Mouse (Mus musculus) limb, embryonic 11.5 days (tissue): ENCODE measurements around the gene Hist1h4c. TPM values are rescaled to one million over a fixed set of nuclear protein-coding genes. Genes with fewer than 3 reads are reported as not detected.
A peak's percentile ranks its signal among the peaks of the same experiment; 100 is the strongest.

Experiments used
- ATAC-seq: fragments of 200-750 bp; cut with Nextera tagmentation; 2 replicates; pipeline ENCODE4 v1.8.0; 2017; ENCODE audit warnings: low read depth; ENCODE audit not compliant: insufficient number of reproducible peaks, low FRiP score, low TSS enrichment
- DNase-seq: peaks from one replicate; pipeline ENCODE4 v3.0.0-alpha.2; 2015; ENCODE audit warnings: low spot score
- H3K27ac ChIP-seq: fragments of 300-500 bp; sonication (generic); replicated peaks from 2 replicates; pipeline ENCODE4 v1.5.1; 2014; ENCODE audit warnings: low read depth, mild to moderate bottlenecking, low read length
- H3K27me3 ChIP-seq: fragments of 300-500 bp; sonication (generic); 2 replicates; pipeline ENCODE4 v1.6.1; 2014; ENCODE audit warnings: mild to moderate bottlenecking, low read length, mixed read lengths; ENCODE audit not compliant: control insufficient read depth, insufficient read depth
- H3K36me3 ChIP-seq: fragments of 300-500 bp; sonication (generic); 2 replicates; pipeline ENCODE4 v1.6.1; 2014; ENCODE audit warnings: mild to moderate bottlenecking, low read length, moderate library complexity, mixed read lengths; ENCODE audit not compliant: control insufficient read depth, insufficient read depth
- H3K4me1 ChIP-seq: fragments of 300-500 bp; sonication (generic); 2 replicates; pipeline ENCODE4 v1.6.1; 2014; ENCODE audit warnings: low read length, mixed read lengths; ENCODE audit not compliant: control insufficient read depth, insufficient read depth
- H3K4me2 ChIP-seq: fragments of 300-500 bp; sonication (generic); 2 replicates; pipeline ENCODE4 v1.6.1; 2014; ENCODE audit warnings: low read depth, mild to moderate bottlenecking, moderate library complexity; ENCODE audit not compliant: severe bottlenecking
- H3K4me3 ChIP-seq: fragments of 300-500 bp; sonication (generic); 2 replicates; pipeline ENCODE4 v1.5.1; 2014; ENCODE audit warnings: low read depth, low read length
- H3K9ac ChIP-seq: fragments of 300-500 bp; sonication (generic); 2 replicates; pipeline ENCODE4 v1.6.1; 2014; ENCODE audit warnings: mild to moderate bottlenecking, low read length
- H3K9me3 ChIP-seq: fragments of 300-500 bp; sonication (generic); 2 replicates; pipeline ENCODE4 v1.6.1; 2016; ENCODE audit warnings: low read length; ENCODE audit not compliant: control insufficient read depth
- WGBS: fragments of 180-500 bp; shearing (Covaris S2); extraction: QIAGEN DNeasy Blood & Tissue Kit; methylation state at CpG from one replicate; pipeline ENCODE4 v1.1.7; 2014; 5-methylcytosine and 5-hydroxymethylcytosine counted together
- polyA plus RNA-seq: library from polyadenylated mRNA; unstranded; fragments of >200 nt; fragmentation: Nextera tagmentation; extraction: Ambion mirVana; gene quantifications from 2 replicates; pipeline ENCODE4 v1.2.1, GENCODE M21; 2014

Gene Hist1h4c
- polyA plus RNA-seq, 1 experiment from 2014 or later = 6.6 TPM

- 45% methylated on average over 13 of the region's 13 CpGs for WGBS
- no peak within 1 kb of the TSS for H3K4me3 ChIP-seq
- no peak for DNase-seq
- no peaks in the 10 kb centered on the region for H3K27me3 ChIP-seq
- no peak for ATAC-seq
- peak within 1 kb of the TSS; percentile 7; the same call in 1 of the 2 replicates for H3K4me2 ChIP-seq
- peak within 1 kb of the TSS; percentile 45 for H3K27ac ChIP-seq
- no peaks in the 10 kb centered on the region for H3K36me3 ChIP-seq
- no peaks in the 10 kb centered on the region for H3K9me3 ChIP-seq
- no peaks in the 10 kb centered on the region for H3K4me1 ChIP-seq
- H3K9ac ChIP-seq = peak within 1 kb of the TSS; percentile 34; the same call in 1 of the 2 replicates
Measured at GRCm38 (mm10) chr13:23695514-23695913, 2.7 kb downstream of the Hist1h4c start, which contains the start of gene Hist1h1t. Hist1h1t (plus strand) TSS chr13:23695814.

GRCm38 (mm10) chr13:23694956-23695355 is 3.3 kb downstream of the Hist1h4c start:
- no peak overlapping the region for H3K4me3 ChIP-seq
- H3K36me3 ChIP-seq = no peaks in the 10 kb centered on the region
- DNase-seq (no peak), ATAC-seq (no peak)
- WGBS = 93% methylated on average over 9 of the region's 9 CpGs
- no peak overlapping the region for H3K27ac ChIP-seq
- no peaks in the 10 kb centered on the region for H3K4me1 ChIP-seq
- H3K9ac ChIP-seq = no peak overlapping the region
- H3K4me2 ChIP-seq = no peak overlapping the region
- H3K9me3 ChIP-seq = no peaks in the 10 kb centered on the region
- H3K27me3 ChIP-seq = no peaks in the 10 kb centered on the region

GRCm38 (mm10) chr13:23693856-23694440 is 4.3 kb downstream of the Hist1h4c start:
- DNase-seq = peak; percentile 14
- no peak for ATAC-seq
- Histone ChIP-seq H3K4me2 (no peak overlapping the region), H3K9me3 (no peaks in the 10 kb centered on the region), H3K9ac (no peak overlapping the region), H3K4me1 (no peaks in the 10 kb centered on the region), H3K27ac (no peak overlapping the region), H3K4me3 (no peak overlapping the region), H3K36me3 (no peaks in the 10 kb centered on the region), H3K27me3 (no peaks in the 10 kb centered on the region)
- 83% methylated on average over 6 of the region's 6 CpGs for WGBS

GRCm38 (mm10) chr13:23689459-23689858 is 8.8 kb downstream of the Hist1h4c start:
- no peaks in the 10 kb centered on the region for H3K4me1 ChIP-seq
- no peak overlapping the region for H3K4me2 ChIP-seq
- no peak overlapping the region for H3K27ac ChIP-seq
- H3K27me3 ChIP-seq = no peaks in the 10 kb centered on the region
- H3K9ac ChIP-seq = no peak overlapping the region
- H3K9me3 ChIP-seq = no peaks in the 10 kb centered on the region
- no peaks in the 10 kb centered on the region for H3K36me3 ChIP-seq
- DNase-seq = peak; percentile 15
- no peak for ATAC-seq
- WGBS = 81% methylated on average over 2 of the region's 2 CpGs
- no peak overlapping the region for H3K4me3 ChIP-seq

GRCm38 (mm10) chr13:23688956-23689355 is 9.3 kb downstream of the Hist1h4c start:
- Histone ChIP-seq H3K9ac (no peak overlapping the region), H3K27me3 (no peaks in the 10 kb centered on the region), H3K4me1 (no peaks in the 10 kb centered on the region), H3K27ac (no peak overlapping the region), H3K4me2 (no peak overlapping the region), H3K9me3 (no peaks in the 10 kb centered on the region), H3K4me3 (no peak overlapping the region), H3K36me3 (no peaks in the 10 kb centered on the region)
- DNase-seq (peak; percentile 9), ATAC-seq (no peak)
- WGBS = 86% methylated on average over 2 of the region's 2 CpGs

GRCm38 (mm10) chr13:23687907-23688306 is 10.3 kb downstream of the Hist1h4c start:
- Histone ChIP-seq H3K4me3 (no peak overlapping the region), H3K9me3 (no peaks in the 10 kb centered on the region), H3K9ac (no peak overlapping the region), H3K4me1 (no peaks in the 10 kb centered on the region), H3K27me3 (no peaks in the 10 kb centered on the region), H3K36me3 (no peaks in the 10 kb centered on the region), H3K27ac (no peak overlapping the region), H3K4me2 (no peak overlapping the region)
- DNase-seq = peak; percentile 14
- no peak for ATAC-seq
- WGBS = 92% methylated on average over 7 of the region's 7 CpGs

GRCm38 (mm10) chr13:23687181-23687580 is 11.1 kb downstream of the Hist1h4c start:
- Histone ChIP-seq H3K36me3 (no peaks in the 10 kb centered on the region), H3K9me3 (no peaks in the 10 kb centered on the region), H3K4me2 (no peak overlapping the region), H3K4me3 (no peak overlapping the region), H3K9ac (no peak overlapping the region), H3K27ac (no peak overlapping the region), H3K27me3 (no peaks in the 10 kb centered on the region), H3K4me1 (no peaks in the 10 kb centered on the region)
- WGBS = 85% methylated on average over 4 of the region's 4 CpGs
- peak; percentile 16 for DNase-seq
- no peak for ATAC-seq

- H3K36me3 ChIP-seq = no peaks in the 10 kb centered on the region
- DNase-seq (peak; percentile 18), ATAC-seq (no peak)
- H3K4me2 ChIP-seq = peak overlapping the region; percentile 58
- no peaks in the 10 kb centered on the region for H3K4me1 ChIP-seq
- H3K27ac ChIP-seq = peak overlapping the region; percentile 96
- H3K4me3 ChIP-seq = peak overlapping the region; percentile 35
- no peak overlapping the region; the same call in 1 of the 2 replicates for H3K9ac ChIP-seq
- H3K9me3 ChIP-seq = no peaks in the 10 kb centered on the region
- 78% methylated on average over 4 of the region's 4 CpGs for WGBS
- H3K27me3 ChIP-seq = no peaks in the 10 kb centered on the region
Measured at GRCm38 (mm10) chr13:23685966-23686365, 12.3 kb downstream of the Hist1h4c start.
